Mouse (Mus musculus) kidney, postnatal 4 days (tissue): ENCODE data around the gene Ksr2.
A peak's percentile ranks its signal among the peaks of the same experiment; 100 is the strongest.
"Not testable (repeated sequence)": the region's sequence is repeated elsewhere in the genome, so short reads cannot be mapped to it uniquely, and the experiment has no call there.

Source experiments
- DNase-seq, 2 experiments: peaks; one replicate each; pipeline ENCODE4 v3.0.0; 2021; ENCODE audit warnings: mixed read lengths in 2 of 2

The Ksr2 gene

GRCm38 (mm10) chr5:117413507-117414501 is at the start of gene Ksr2:
Gene Ksr2, plus strand, starts transcription at chr5:117414000.
- DNase-seq: peak; percentile 74 to 86

GRCm38 (mm10) chr5:117364821-117365220 is 49.0 kb upstream of the Ksr2 start:
- DNase-seq: no peak

- no peak for DNase-seq
Measured at GRCm38 (mm10) chr5:117365904-117366561, 47.8 kb upstream of the Ksr2 start.

GRCm38 (mm10) chr5:117367206-117367605 is 46.6 kb upstream of the Ksr2 start:
- no peak for DNase-seq

GRCm38 (mm10) chr5:117370592-117370991 is 43.2 kb upstream of the Ksr2 start:
- peak; percentile 47 to 56 for DNase-seq

GRCm38 (mm10) chr5:117373418-117373817 is 40.4 kb upstream of the Ksr2 start:
- no peak for DNase-seq

- DNase-seq: no peak
Measured at GRCm38 (mm10) chr5:117374372-117375049, 39.3 kb upstream of the Ksr2 start.

GRCm38 (mm10) chr5:117376331-117376761 is 37.5 kb upstream of the Ksr2 start:
- DNase-seq: no peak

- not testable (repeated sequence) for DNase-seq
Measured at GRCm38 (mm10) chr5:117377731-117378130, 36.1 kb upstream of the Ksr2 start.

GRCm38 (mm10) chr5:117380199-117380598 is 33.6 kb upstream of the Ksr2 start:
- no peak for DNase-seq

GRCm38 (mm10) chr5:117381785-117382184 is 32.0 kb upstream of the Ksr2 start:
- no peak for DNase-seq

GRCm38 (mm10) chr5:117383198-117383597 is 30.6 kb upstream of the Ksr2 start:
- no peak for DNase-seq

- peak; percentile 76 to 83 for DNase-seq
Measured at GRCm38 (mm10) chr5:117388296-117388751, 25.5 kb upstream of the Ksr2 start.

- peak; percentile 97 to 98 for DNase-seq
Measured at GRCm38 (mm10) chr5:117388877-117389276, 24.9 kb upstream of the Ksr2 start, which contains the start of gene Rfc5. Gene Rfc5, minus strand, starts transcription at chr5:117389047.

GRCm38 (mm10) chr5:117390895-117391294 is 22.9 kb upstream of the Ksr2 start:
- DNase-seq: no peak

- DNase-seq: no peak
Measured at GRCm38 (mm10) chr5:117395834-117396233, 18.0 kb upstream of the Ksr2 start.

GRCm38 (mm10) chr5:117396596-117397014 is 17.2 kb upstream of the Ksr2 start:
- no peak for DNase-seq

GRCm38 (mm10) chr5:117397371-117397770 is 16.4 kb upstream of the Ksr2 start:
- no peak for DNase-seq

- DNase-seq: peak; percentile 51 to 68
Measured at GRCm38 (mm10) chr5:117398007-117398550, 15.7 kb upstream of the Ksr2 start.

- no peak for DNase-seq
Measured at GRCm38 (mm10) chr5:117399281-117399680, 14.5 kb upstream of the Ksr2 start.

GRCm38 (mm10) chr5:117403609-117404008 is 10.2 kb upstream of the Ksr2 start:
- no peak for DNase-seq

GRCm38 (mm10) chr5:117404671-117405070 is 9.1 kb upstream of the Ksr2 start:
- not testable (repeated sequence) for DNase-seq

GRCm38 (mm10) chr5:117408216-117408615 is 5.6 kb upstream of the Ksr2 start:
- DNase-seq: peak; percentile 68 to 72
